9 mouse cellular contexts compared by ENCODE assay signal in genomic region chr5:36593176-36593575, GRCm38 (mm10). TPM values are rescaled to one million over a fixed set of nuclear protein-coding genes. Genes with fewer than 3 reads are reported as not detected.
DNase-seq lines count a peak whose midpoint lies in the region; ATAC-seq and TF ChIP-seq lines count a peak whose summit lies in the region.
"Had no signal": no experiment of that assay in that cellular context is flagged by ENCODE, and none has a peak within 500 bp of the region (broad histone marks: within the 10 kb centered on the region; RNA-seq: fewer than 3 reads in every experiment).

TSS of gene Tbc1d14 (minus strand) at chr5:36593276.

- no peak for TF ChIP-seq POLR2A in kidney, adult 2 months (IDR thresholded peaks at IDR 0.05; ENCODE audit: low read depth, low read length)

- no peak within 1 kb of the TSS for H3K27ac ChIP-seq in kidney, adult 2 months (ENCODE audit: insufficient read depth, low read depth, low read length)
- H3K27ac ChIP-seq in forebrain, embryonic 14.5 days (ENCODE audit: low read depth, low read length): no peak within 1 kb of the TSS
- no peak within 1 kb of the TSS for H3K27ac ChIP-seq in hindbrain, embryonic 14.5 days
- no peak within 1 kb of the TSS for H3K27ac ChIP-seq in midbrain, embryonic 12.5 days (replicated peaks)

- ATAC-seq in G1E (ENCODE audit: extremely low read depth, insufficient number of reproducible peaks, low FRiP score, poor library complexity, severe bottlenecking): no peak
- ATAC-seq in forebrain, embryonic 14.5 days: no peak
- no peak for ATAC-seq in hindbrain, embryonic 14.5 days (ENCODE audit: low FRiP score)
- ATAC-seq in midbrain, embryonic 12.5 days (ENCODE audit: low FRiP score, low read depth): no peak

- no peak within 1 kb of the TSS for H3K4me3 ChIP-seq in kidney, adult 2 months (ENCODE audit: insufficient read depth, low read depth, low read length)
- no peak within 1 kb of the TSS for H3K4me3 ChIP-seq in G1E (ENCODE audit: low read depth, low read length)
- H3K4me3 ChIP-seq in forebrain, embryonic 14.5 days (ENCODE audit: low read depth, low read length): no peak within 1 kb of the TSS
- H3K4me3 ChIP-seq in hindbrain, embryonic 14.5 days (replicated peaks; ENCODE audit: low read length): no peak within 1 kb of the TSS
- H3K4me3 ChIP-seq in midbrain, embryonic 12.5 days: no peak within 1 kb of the TSS
- H3K4me3 ChIP-seq: megakaryocyte, embryonic 14.5 days had no signal

- H3K4me1 ChIP-seq in kidney, adult 2 months (ENCODE audit: control insufficient read depth, insufficient read depth, low read length): peaks cover 3% of the 10 kb centered on the region; the same call in 1 of the 2 replicates
- H3K4me1 ChIP-seq in G1E (ENCODE audit: insufficient read depth, low read depth, low read length): peaks cover 32% of the 10 kb centered on the region
- H3K4me1 ChIP-seq in forebrain, embryonic 14.5 days (ENCODE audit: control insufficient read depth, insufficient read depth, low read length): no peaks in the 10 kb centered on the region
- no peaks in the 10 kb centered on the region for H3K4me1 ChIP-seq in hindbrain, embryonic 14.5 days (replicated peaks; ENCODE audit: control insufficient read depth, insufficient read depth, low read length)
- H3K4me1 ChIP-seq in midbrain, embryonic 12.5 days: no peaks in the 10 kb centered on the region

- DNase-seq in kidney, adult 2 months: no peak
- DNase-seq in kidney, adult 18-20 months: no peak
- DNase-seq in G1E (ENCODE audit: low spot score): no peak
- DNase-seq in forebrain, embryonic 14.5 days (ENCODE audit: low spot score): no peak
- DNase-seq in hindbrain, embryonic 14.5 days (ENCODE audit: low spot score): no peak
- DNase-seq in spleen, postnatal 14 days (ENCODE audit: low spot score in 2 of 2): no peak
- DNase-seq in urinary bladder, postnatal 10 days (ENCODE audit: low spot score): no peak

- no peaks in the 10 kb centered on the region for H3K27me3 ChIP-seq in kidney, adult 2 months (replicated peaks; ENCODE audit: control insufficient read depth, insufficient read depth, low read length)
- peaks cover 48% of the 10 kb centered on the region for H3K27me3 ChIP-seq in G1E (ENCODE audit: insufficient read depth, low read length)
- no peaks in the 10 kb centered on the region for H3K27me3 ChIP-seq in forebrain, embryonic 14.5 days (replicated peaks; ENCODE audit: control insufficient read depth, insufficient read depth, low read length)
- no peaks in the 10 kb centered on the region for H3K27me3 ChIP-seq in hindbrain, embryonic 14.5 days (ENCODE audit: control insufficient read depth, insufficient read depth, low read length)
- no peaks in the 10 kb centered on the region for H3K27me3 ChIP-seq in midbrain, embryonic 12.5 days
- H3K27me3 ChIP-seq: megakaryocyte, embryonic 14.5 days had no signal

- 93% methylated on average over 5 of the region's 5 CpGs for WGBS in kidney, adult 2 months
- WGBS in forebrain, embryonic 14.5 days: 88% methylated on average over 5 of the region's 5 CpGs
- WGBS in hindbrain, embryonic 14.5 days: 84% methylated on average over 5 of the region's 5 CpGs
- 78% methylated on average over 5 of the region's 5 CpGs for WGBS in midbrain, embryonic 12.5 days

- no peak within 1 kb of the TSS for H3K4me2 ChIP-seq in forebrain, embryonic 14.5 days (ENCODE audit: low read length)
- no peak within 1 kb of the TSS for H3K4me2 ChIP-seq in hindbrain, embryonic 14.5 days (replicated peaks)
- H3K4me2 ChIP-seq in midbrain, embryonic 12.5 days (replicated peaks): no peak within 1 kb of the TSS

- H3K36me3 ChIP-seq in kidney, adult 2 months (ENCODE audit: control insufficient read depth, insufficient read depth, low read length): no peaks in the 10 kb centered on the region
- no peaks in the 10 kb centered on the region for H3K36me3 ChIP-seq in G1E (replicated peaks)
- H3K36me3 ChIP-seq in forebrain, embryonic 14.5 days (ENCODE audit: control insufficient read depth, insufficient read depth, low read length): peaks cover under 1% of the 10 kb centered on the region; the same call in 1 of the 2 replicates
- H3K36me3 ChIP-seq in hindbrain, embryonic 14.5 days (replicated peaks; ENCODE audit: control insufficient read depth, insufficient read depth): no peaks in the 10 kb centered on the region
- H3K36me3 ChIP-seq in midbrain, embryonic 12.5 days: no peaks in the 10 kb centered on the region

- no peak for TF ChIP-seq CTCF in kidney, adult 2 months (conservative IDR thresholded peaks at IDR 0.05; ENCODE audit: insufficient read depth, insufficient read length, low read depth, low read length)
- TF ChIP-seq CTCF in G1E (IDR thresholded peaks at IDR 0.05; ENCODE audit: low read depth, low read length): no peak

- H3K9ac ChIP-seq in forebrain, embryonic 14.5 days (ENCODE audit: low read length): no peak within 1 kb of the TSS
- no peak within 1 kb of the TSS for H3K9ac ChIP-seq in hindbrain, embryonic 14.5 days
- no peak within 1 kb of the TSS for H3K9ac ChIP-seq in midbrain, embryonic 12.5 days (replicated peaks)

- no peaks in the 10 kb centered on the region for H3K9me3 ChIP-seq in G1E (replicated peaks)
- H3K9me3 ChIP-seq in forebrain, embryonic 14.5 days (replicated peaks; ENCODE audit: control insufficient read depth, low read length): no peaks in the 10 kb centered on the region
- no peaks in the 10 kb centered on the region for H3K9me3 ChIP-seq in hindbrain, embryonic 14.5 days (ENCODE audit: control insufficient read depth, low read length)
- no peaks in the 10 kb centered on the region for H3K9me3 ChIP-seq in midbrain, embryonic 12.5 days
- H3K9me3 ChIP-seq: megakaryocyte, embryonic 14.5 days had no signal

RNA-seq across cellular contexts. Expression of gene Tbc1d14, which starts in this region (rescaled TPM):
- 45.2 and 50.0 TPM in 2 replicates for polyA plus RNA-seq in kidney, adult 2 months (2012; rRNA removed)
- total RNA-seq in G1E (2014; fragmentation: Nextera tagmentation): 12.5 and 15.7 TPM in 2 replicates
- 7.7 and 8.0 TPM in 2 replicates for total RNA-seq in G1E (2017)
- polyA plus RNA-seq in G1E (2012): 13.1 and 15.2 TPM in 2 replicates
- 92.7 and 114 TPM in 2 replicates for polyA plus RNA-seq in forebrain, embryonic 14.5 days (2014; fragmentation: Nextera tagmentation; extraction: Ambion mirVana)
- 74.2 and 76.6 TPM in 2 replicates for polyA plus RNA-seq in hindbrain, embryonic 14.5 days (2014; fragmentation: Nextera tagmentation; extraction: Ambion mirVana)
- polyA plus RNA-seq in midbrain, embryonic 12.5 days (2016; fragmentation: Nextera tagmentation; extraction: Ambion mirVana): 52.5 and 52.7 TPM in 2 replicates
